Mouse (Mus musculus) embryo, embryonic 11.5 days (tissue): ENCODE results near the gene Fbxl8.

Experiments used
- DNase-seq: peaks from one replicate; pipeline ENCODE4 v3.0.0-alpha.2; 2012; ENCODE audit warnings: low read depth, low spot score

Fbxl8 gene

DNA sequence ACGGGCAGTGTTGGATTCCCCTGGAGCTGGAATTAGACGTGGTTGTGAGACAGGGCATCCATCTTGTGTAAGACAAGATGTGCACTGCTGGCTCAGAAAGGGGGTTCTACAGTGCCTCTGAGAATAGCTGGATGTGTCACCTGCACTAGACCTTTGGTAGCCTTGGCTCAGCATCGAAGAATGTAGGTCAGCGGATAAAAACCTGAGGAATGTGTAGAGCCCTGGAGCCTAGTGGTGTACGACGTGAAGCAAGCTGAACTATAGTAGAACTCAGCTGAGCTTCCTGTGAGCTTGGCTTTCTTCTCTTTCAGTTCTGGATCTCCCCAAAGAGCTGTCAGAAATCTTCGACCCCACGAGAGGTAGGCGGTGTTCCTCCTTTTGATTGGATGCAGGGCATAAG lies 39.4 kb downstream of the Fbxl8 start:
- DNase-seq: no peak

DNA sequence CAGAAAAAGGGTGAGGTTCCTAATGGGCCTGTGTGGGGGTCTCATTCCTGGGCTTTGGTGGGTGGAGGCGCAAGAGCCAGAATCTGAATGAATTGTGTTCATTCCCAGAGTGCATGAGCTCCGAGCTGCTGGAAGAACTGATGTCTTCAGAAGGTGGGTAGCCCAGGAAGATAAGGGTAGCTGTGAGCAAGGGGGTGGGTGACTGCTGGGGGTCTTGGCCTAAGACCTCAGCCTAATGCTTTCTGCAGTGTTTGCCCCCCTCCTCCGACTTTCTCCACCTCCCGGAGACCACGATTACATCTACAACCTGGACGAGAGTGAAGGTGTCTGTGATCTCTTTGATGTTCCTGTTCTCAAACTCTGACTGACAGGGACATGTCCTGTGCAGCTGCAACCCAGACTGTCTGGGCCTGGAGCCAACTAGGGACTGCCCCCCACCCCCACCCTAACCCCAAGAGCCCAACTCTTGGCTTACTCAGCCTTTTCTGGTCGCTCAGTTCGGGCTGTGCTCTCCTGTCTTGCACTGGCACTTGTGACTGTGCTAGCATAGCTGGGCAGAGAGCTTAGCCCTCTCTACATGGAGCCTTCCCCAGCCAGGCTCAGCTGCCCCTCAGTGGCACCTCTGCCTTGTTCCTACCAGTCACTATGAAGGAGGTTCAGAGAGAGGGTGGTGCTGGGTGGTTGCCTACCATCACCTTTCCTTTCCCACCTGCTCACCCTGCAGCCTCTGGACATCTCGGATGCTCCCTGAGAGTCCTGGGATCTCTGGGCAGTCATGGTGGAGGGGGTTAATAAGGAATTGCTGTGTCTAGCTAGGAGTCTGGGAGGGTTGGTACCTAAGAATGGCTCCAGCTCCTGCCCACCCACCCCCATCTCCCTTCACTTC lies 40.1 kb downstream of the Fbxl8 start:
- DNase-seq: no peak

DNA sequence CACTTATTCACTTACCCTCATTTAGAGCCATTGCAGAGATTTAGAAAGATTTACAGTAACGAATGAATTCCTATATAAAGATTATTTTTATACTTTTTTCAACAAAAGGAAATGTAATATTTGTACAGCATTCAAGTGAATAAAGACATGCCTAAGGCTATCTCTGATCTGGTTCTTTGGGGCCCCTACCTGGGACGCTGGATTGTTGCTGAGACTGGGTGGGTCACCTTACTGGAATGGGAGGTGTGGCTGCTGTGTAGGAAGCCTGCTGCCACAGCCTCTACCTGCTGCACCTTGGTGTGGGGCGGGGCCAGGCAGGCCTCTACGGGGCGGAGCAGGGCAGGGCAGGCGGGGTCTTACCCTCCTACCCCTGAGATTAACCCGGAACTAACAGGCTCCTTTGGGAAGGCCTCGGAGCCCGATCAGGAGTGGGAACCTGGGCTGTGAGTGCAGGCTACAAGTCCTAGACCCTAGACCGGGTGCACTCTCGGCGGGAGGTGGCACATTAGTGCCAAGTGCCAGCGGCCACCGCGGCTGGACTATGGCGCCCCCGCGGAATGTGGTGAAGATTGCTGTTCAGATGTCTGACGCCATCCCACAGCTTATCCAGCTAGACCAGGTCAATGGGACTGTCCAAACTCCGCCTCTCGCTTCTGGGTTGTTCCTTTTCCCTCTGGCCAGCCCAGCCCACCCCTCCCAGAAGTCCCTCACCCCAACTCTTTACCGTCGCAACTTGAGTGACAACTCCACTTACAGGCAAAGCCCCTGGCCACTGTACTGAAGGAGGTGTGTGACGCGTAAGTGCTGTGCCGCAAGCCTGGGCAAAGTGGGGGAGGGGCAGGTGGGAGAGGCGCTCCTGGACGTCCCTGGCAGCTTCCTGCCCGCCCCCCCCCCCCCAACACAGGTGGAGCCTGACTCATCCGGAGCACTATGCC lies 41.0 kb downstream of the Fbxl8 start, which contains the start of gene Elmo3:
Gene Elmo3, plus strand, starts transcription at position 391 of the 935 bp plus-strand sequence.
- DNase-seq: no peak

DNA sequence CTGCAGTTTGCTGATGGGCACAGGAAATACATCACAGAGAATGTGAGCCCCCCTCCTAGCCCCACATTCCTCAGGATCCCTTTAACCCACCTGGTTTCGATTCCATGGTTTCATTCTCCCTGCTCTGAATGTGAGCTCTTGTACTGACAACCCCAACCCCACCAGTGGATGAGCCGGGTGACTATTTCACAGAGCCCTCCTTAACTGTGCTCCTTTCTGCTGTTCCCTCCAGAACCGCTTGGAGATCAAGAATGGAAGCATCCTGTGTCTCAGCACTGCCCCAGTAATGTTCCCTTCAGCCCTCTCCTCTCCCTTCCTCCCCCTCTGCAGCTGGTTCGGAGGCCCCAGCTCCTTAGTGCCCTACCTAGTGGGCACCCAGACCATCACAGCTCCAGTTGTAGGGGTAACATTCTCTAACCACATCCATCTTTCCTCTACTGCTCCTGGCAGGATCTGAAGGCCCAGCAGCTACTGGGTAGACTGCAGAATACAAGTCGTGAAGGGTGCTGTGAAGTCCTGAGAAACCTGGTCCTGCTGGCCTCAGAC lies 41.8 kb downstream of the Fbxl8 start:
- DNase-seq: no peak

DNA sequence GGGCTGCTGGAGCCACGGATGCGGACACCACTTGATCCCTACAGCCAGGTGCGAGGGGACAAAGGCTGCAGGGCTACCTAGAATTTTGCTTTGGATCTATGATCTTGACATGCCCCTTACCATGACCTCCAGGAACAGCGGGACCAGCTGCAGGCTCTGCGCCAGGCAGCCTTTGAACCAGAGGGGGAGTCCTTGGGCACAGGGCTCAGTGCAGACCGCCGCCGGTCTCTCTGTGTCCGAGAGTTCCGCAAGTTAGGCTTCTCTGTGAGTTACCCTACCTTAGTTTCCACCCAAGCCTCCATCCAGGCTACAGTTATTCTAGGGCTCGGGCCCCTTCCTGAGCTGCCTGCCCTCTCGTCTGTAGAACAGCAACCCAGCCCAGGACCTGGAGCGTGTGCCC lies 43.2 kb downstream of the Fbxl8 start:
- no peak for DNase-seq

DNA sequence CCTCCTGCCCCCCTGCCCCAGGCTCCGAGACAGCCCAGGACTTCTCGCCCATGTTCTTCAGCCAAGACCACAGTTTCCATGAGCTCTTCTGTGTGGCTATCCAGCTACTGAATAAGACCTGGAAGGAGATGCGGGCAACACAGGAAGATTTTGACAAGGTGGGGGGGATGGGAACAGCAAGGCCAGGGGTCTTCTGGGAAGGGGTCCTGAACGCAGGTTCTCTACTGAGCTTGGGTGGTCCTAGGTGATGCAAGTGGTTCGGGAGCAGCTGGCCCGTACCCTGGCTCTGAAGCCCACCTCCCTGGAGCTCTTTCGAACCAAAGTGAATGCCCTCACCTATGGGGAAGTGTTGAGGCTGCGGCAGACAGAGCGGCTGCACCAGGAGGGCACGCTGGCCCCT lies 44.0 kb downstream of the Fbxl8 start:
- no peak for DNase-seq

DNA sequence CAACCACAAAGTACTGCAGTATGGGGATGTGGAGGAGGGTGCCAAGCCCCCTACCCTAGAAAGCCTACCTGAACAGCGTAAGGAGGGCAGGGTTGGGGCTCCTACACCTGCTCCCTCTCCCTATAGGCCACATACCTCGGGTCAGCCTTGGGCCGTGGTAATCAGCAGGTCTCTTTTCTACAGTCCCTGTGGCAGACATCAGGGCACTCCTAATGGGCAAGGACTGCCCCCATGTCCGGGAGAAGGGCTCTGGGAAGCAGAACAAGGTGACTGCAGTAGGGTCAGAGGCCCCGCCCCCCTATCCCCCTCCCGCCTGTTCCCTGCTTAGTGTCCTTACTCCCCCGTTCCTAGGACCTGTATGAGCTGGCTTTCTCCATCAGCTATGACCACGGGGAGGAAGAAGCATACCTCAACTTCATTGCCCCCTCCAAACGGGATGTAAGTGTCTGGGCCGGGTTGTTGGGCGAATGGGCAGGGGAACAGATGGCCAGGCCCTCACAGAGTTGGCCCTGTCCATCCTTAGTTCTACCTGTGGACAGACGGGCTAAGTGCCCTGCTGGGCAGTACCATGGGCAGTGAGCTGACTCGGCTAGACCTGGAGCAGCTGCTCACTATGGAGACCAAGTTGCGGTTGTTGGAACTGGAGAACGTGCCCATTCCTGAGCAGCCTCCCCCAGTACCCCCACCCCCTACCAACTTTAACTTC lies 44.8 kb downstream of the Fbxl8 start:
- DNase-seq: no peak

DNA sequence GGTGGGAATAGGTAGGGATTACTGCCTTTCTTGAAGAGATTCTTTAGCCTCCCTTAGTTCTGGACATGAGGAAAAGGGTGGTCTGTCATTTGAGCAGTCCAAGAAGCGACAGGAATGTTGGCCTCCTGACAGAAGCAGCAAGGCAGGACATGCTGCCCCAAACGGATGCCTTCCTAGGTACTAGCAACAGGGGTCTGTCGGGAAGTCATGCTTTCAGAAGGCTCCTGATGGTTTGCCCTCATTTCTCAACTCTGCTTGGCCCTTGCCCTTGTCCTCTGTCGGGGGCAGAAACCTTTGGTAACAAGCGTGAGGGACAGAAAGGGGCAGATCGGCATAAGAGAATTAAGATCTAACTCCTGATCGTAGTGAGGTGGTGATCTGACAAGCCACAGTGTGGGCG lies 45.7 kb downstream of the Fbxl8 start:
- no peak for DNase-seq

DNA sequence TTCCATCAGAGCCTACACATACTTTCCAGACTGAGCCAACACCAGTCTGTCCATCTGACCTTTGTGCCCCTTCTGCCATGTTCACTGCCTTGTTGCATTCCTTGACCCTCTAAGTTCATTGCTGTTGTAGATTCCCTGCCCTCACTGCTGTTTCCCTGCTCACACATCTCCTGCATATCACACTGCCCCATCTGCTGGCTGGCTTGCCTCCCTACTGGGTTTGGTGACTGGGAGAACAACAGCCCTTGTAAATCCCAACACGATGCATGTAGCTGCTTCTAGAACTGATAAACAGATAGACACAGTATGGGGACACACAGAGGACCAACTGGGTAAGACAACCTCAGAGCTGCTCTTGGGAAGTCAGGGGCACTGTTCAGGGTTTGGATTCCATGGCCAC lies 47.3 kb downstream of the Fbxl8 start:
- DNase-seq: no peak

DNA sequence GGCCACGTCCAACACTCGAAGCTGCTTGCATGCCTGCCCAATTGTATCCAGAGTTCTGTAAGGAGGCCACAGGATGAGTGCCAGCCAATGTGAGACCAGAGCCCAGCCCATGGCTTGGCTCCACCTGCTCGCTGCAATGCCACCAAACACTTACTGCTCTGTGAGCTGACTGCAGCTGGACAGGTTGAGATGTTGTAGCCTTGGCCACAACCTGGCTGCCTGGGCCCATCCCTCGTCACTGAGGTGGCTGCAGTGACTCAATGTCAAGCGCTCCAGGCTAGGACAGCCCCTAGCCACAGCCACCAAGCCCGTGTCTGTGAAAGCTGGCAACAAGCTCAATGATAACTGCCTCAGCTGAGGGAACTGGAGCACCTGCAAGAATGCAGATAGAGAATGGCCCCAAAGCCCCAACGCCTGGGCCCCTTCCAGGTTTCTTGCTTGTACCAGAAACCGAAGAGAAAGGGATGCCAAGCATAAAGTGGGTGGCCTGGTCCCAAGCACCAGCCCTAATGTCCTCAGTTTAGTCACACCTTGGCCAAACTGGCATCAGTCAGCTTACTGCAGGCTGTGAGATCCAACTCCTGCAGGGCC lies 48.5 kb downstream of the Fbxl8 start:
- no peak for DNase-seq

DNA sequence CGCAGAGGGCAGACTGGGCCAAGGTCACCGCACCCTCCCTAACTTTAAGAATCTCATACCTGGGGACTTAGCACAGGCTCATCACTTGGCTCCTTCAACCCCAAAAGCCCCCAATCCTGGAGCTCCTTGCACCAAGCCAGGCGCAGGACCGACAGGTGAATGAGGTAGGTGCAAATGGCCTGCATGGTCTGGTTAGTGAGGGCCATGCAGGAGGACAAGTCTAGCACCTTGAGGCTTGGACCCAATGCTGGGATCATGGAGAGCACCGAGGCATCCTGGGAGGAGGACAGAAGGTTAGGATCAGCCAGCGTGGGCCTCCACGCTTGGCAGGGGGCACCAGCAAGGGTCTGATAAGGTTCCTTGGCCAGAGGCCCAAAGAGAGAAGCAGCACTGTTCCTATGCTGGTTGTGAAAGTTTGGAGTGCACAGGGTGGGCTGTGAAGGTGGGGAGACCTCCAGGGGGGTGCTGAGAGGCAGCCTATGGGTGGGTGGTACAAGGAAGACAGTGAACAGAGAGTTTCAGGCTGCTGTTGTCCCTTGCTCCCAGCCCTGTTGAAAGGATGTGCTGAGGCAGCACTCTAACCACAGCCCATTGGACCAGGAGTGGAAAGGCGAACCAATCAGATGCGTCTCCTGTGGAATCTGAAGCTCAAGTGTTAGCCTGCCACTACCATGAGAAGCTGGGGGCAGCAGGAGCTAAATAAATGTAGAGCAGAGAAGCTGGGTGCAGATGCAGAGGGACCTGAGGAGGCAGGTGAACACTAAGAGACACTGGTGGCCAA lies 49.4 kb downstream of the Fbxl8 start:
- no peak for DNase-seq

DNA sequence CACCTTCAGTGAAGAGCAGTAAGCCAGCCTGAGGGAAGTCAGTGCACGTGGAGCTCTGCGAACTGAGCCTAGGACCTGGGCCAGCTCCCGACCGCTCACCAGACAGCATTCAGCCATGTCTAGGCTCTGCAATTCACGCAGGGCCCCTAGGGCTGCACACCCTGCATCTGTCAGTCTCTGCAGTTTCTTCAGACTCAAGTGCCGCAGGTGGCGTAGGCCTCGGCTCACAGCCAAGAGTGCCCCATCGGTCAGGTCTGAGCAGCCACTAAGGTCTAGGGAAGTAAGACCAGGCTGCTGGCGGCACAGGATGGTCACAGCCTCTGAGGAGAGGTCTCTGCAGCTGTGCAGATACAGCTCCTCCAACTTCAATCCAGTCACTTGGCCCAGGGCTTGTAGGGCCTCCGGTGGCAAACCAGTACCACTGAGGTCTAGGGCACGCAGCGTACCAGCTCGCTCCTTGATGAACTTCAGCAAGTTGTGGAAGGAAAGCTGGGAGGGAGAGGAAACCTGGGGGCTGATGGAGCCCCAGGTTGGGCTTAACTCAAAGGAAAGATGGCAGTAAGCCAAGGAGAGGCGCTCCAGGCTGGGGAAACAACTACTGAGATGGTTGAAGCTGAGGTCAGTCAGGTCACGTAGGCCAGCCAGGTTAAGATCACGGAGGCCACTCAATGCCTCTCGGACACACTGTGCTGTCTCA lies 50.8 kb downstream of the Fbxl8 start:
- no peak for DNase-seq

DNA sequence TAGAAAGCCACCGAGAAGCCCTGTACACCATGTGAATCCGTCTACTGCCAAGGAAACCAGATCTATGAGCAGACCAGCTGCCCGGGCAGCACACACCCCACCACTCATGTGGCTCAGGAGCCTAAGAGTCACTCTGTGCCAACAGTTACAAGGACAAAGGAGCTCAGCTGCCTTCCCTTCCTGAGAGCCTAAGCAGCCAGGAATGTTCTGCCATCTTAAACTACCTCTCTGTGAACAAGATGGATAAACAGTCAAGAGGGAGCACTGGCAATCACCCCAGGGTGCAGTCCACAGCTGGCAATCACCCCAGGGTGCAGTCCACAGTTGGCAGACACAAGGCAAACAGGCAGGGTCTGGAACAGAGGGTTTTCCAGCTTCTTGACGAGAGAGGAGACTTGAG lies 53.5 kb downstream of the Fbxl8 start:
- no peak for DNase-seq

DNA sequence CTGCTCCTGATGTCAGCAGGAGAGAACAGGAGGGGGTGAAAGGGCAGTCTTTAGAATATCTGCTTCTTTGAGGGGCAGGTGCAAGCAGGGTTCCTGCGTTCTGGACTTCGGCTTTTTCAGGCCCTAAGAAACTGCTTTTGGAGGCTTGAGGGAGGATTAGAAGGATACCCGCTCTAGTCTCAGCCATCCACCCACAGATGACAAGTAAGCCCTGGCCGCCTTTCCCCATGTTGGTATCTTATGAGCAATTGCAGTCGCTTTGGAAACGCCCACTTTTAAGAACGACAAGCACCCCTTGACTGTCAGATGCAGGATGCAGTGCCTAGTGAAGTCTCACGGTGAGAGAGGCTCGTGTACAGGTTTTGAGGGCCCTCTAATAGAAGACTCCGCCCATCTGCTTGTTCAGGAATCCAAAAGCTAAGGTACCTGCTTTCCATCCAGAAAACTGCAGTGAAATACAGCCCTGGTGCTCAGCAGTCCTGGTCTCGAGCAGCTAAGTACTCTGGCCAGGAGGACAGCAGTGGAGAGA lies 54.3 kb downstream of the Fbxl8 start:
- DNase-seq: no peak
